Mouse (Mus musculus) gastrocnemius, adult 18-20 months (tissue): ENCODE measurements around the gene Gm5751. TPM values are rescaled to one million over a fixed set of nuclear protein-coding genes. Genes with fewer than 3 reads are reported as not detected.
A peak's percentile ranks its signal among the peaks of the same experiment; 100 is the strongest.
"Not testable (repeated sequence)": the region's sequence is repeated elsewhere in the genome, so short reads cannot be mapped to it uniquely, and the experiment has no call there.

ENCODE experiments used
- DNase-seq: peaks from one replicate; pipeline ENCODE4 v3.0.0; 2021; ENCODE audit warnings: low spot score
- long read RNA-seq, 2 experiments: library from polyadenylated mRNA; stranded (forward); transcript quantifications; one replicate each; pipeline ENCODE4 v2.0.0; 2021
- total RNA-seq, 2 experiments: library from RNA; stranded (reverse); gene quantifications; 2 replicates each; pipeline ENCODE4 v1.2.3; 2021

Gene Gm5751
- total RNA-seq: not detected
- long read RNA-seq, experiment 1: 0 reads
- long read RNA-seq, experiment 2: 0 reads

GRCm38 (mm10) chrX:8873953-8874352 is at the start of gene Gm5751:
Gene Gm5751 (plus strand): TSS chrX:8874253.
- DNase-seq: not testable (repeated sequence)

GRCm38 (mm10) chrX:8832043-8832442 is 42.0 kb upstream of the Gm5751 start:
- peak; percentile 9 for DNase-seq

GRCm38 (mm10) chrX:8843694-8844093 is 30.4 kb upstream of the Gm5751 start, which contains the start of gene Gm6592:
Gene Gm6592 (plus strand): TSS chrX:8843994.
- no peak for DNase-seq

- no peak for DNase-seq
Observed at GRCm38 (mm10) chrX:8852486-8852885, 21.6 kb upstream of the Gm5751 start.

- peak; percentile 18 for DNase-seq
Observed at GRCm38 (mm10) chrX:8864331-8864730, 9.7 kb upstream of the Gm5751 start.

- DNase-seq: no peak
Observed at GRCm38 (mm10) chrX:8884336-8884735, 10.3 kb downstream of the Gm5751 start.

- DNase-seq: no peak
Observed at GRCm38 (mm10) chrX:8891975-8892342, 17.9 kb downstream of the Gm5751 start.

- peak; percentile 42 for DNase-seq
Observed at GRCm38 (mm10) chrX:8892343-8893155, 18.5 kb downstream of the Gm5751 start, which contains the start of gene B630019K06Rik. Gene B630019K06Rik (plus strand): TSS chrX:8892382.

- DNase-seq: peak; percentile 0
Observed at GRCm38 (mm10) chrX:8893182-8893651, 19.2 kb downstream of the Gm5751 start.

GRCm38 (mm10) chrX:8900823-8901222 is 26.8 kb downstream of the Gm5751 start:
- DNase-seq: no peak

GRCm38 (mm10) chrX:8901906-8902472 is 27.9 kb downstream of the Gm5751 start:
- DNase-seq: no peak

- no peak for DNase-seq
Observed at GRCm38 (mm10) chrX:8921080-8921479, 47.0 kb downstream of the Gm5751 start.

- DNase-seq: no peak
Observed at GRCm38 (mm10) chrX:8921813-8922607, 48.0 kb downstream of the Gm5751 start.

- no peak for DNase-seq
Observed at GRCm38 (mm10) chrX:8927308-8927707, 53.3 kb downstream of the Gm5751 start.

Other genes with a start within 250 kb of the Gm5751 start
- not detected for gene Ssxb8, start 183.4 kb upstream of the Gm5751 start, total RNA-seq
- not detected for gene Ssx9, start 125.8 kb upstream of the Gm5751 start, total RNA-seq
- gene Ssxb5, start 70.6 kb upstream of the Gm5751 start, total RNA-seq: not detected
- gene Gm6592, start 30.3 kb upstream of the Gm5751 start, total RNA-seq: not detected
- gene B630019K06Rik, start 18.1 kb downstream of the Gm5751 start, total RNA-seq: under 1 TPM; 0.23 to 0.28 TPM
- gene Fthl17b, start 88.7 kb downstream of the Gm5751 start, total RNA-seq: not detected
- not detected for gene Fthl17c, start 102.3 kb downstream of the Gm5751 start, total RNA-seq
- gene Fthl17d, start 112.5 kb downstream of the Gm5751 start, total RNA-seq: not detected
- gene Fthl17e, start 159.2 kb downstream of the Gm5751 start, total RNA-seq: not detected
- gene Fthl17f, start 188.8 kb downstream of the Gm5751 start, total RNA-seq: not detected
- gene 4930402K13Rik, start 230.3 kb downstream of the Gm5751 start, total RNA-seq: not detected